Mouse (Mus musculus) forebrain, embryonic 12.5 days (tissue): ENCODE measurements at regions not wholly inside any gene's neighbourhood (a gene's known extent, or its start where the extent isn't known, plus 50 kb on each side); places are given as distances from the start of the nearest gene placed in this dataset.
A peak's percentile ranks its signal among the peaks of the same experiment; 100 is the strongest.

ENCODE experiments used
- ATAC-seq: fragments of 200-750 bp; cut with Nextera tagmentation; 2 replicates; pipeline ENCODE4 v1.8.0; 2017; ENCODE audit warnings: moderate TSS enrichment; ENCODE audit not compliant: low FRiP score
- H3K27ac ChIP-seq: fragments of 300-500 bp; sonication (generic); 2 replicates; pipeline ENCODE4 v1.5.1; 2016; ENCODE audit warnings: mild to moderate bottlenecking
- H3K27me3 ChIP-seq: fragments of 300-500 bp; sonication (generic); 2 replicates; pipeline ENCODE4 v1.6.1; 2016; ENCODE audit warnings: mild to moderate bottlenecking
- H3K36me3 ChIP-seq: fragments of 300-500 bp; sonication (generic); replicated peaks from 2 replicates; pipeline ENCODE4 v1.6.1; 2016; ENCODE audit warnings: mild to moderate bottlenecking
- H3K4me1 ChIP-seq: fragments of 300-500 bp; sonication (generic); 2 replicates; pipeline ENCODE4 v1.6.1; 2016
- H3K4me2 ChIP-seq: fragments of 300-500 bp; sonication (generic); 2 replicates; pipeline ENCODE4 v1.6.1; 2016; ENCODE audit warnings: mild to moderate bottlenecking, moderate library complexity
- H3K4me3 ChIP-seq: fragments of 300-500 bp; sonication (generic); replicated peaks from 2 replicates; pipeline ENCODE4 v1.5.1; 2016; ENCODE audit warnings: mild to moderate bottlenecking
- H3K9ac ChIP-seq: fragments of 300-500 bp; sonication (generic); 2 replicates; pipeline ENCODE4 v1.6.1; 2016; ENCODE audit warnings: mild to moderate bottlenecking
- H3K9me3 ChIP-seq: fragments of 300-500 bp; sonication (generic); 2 replicates; pipeline ENCODE4 v1.6.1; 2016
- WGBS: fragments of 180-500 bp; shearing (Covaris S2); methylation state at CpG from one replicate; pipeline ENCODE4 v1.1.7; 2016; 5-methylcytosine and 5-hydroxymethylcytosine counted together

DNA sequence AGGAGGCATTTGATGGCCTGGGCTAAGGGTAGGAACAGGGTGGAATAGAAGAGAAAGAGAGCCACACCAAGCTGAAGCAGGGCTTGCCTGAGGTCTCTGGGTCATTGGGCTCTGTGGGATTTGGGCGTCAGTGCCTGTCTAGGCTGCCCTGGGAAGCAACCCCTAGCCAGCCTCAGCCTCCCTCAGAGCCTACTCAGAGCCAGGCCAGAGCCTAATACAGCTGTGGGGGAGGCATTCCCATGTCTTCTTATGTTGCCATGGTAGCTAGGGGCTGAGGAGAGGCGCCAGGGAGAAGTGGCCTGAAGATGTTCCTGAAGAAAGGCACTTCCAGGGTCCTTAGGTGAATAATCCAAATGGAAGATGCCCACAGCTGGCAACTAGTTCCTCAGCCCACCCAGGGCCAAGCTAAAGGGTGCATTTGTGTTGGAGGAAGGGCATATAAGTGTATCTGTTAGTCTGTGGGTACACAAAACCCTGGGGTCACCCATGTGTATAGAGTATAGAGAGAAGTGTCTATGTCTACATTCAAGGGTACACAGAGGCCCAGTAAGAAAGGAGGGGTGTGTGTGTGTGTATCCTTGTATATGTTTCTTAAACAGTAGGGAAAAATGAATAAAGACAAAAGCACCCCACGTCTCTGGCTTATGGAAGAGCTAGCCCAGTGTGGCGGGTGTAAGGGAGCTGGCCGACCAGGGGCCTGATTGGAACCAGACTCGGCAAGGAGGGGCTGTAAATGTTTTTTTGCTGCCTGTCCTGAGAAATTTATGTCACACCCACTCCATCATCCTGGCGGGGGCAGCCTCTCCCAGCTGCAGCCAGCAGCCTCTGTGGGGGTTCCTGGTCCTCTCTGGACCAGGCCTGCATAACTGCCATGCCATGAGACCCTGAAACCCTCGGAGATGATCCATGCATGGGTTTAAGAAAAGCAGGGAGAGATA, 134.2 kb downstream of the Pja1 start:
- H3K4me1 ChIP-seq, result peaks cover 17% of the 10 kb centered on the region

GRCm38 (mm10) chrX:99335886-99336589, 135.0 kb downstream of the Pja1 start:
- Histone ChIP-seq H3K27me3 (peaks cover 59% of the 10 kb centered on the region), H3K4me2 (no peak overlapping the region), H3K36me3 (no peaks in the 10 kb centered on the region), H3K4me3 (no peak overlapping the region), H3K9ac (no peak overlapping the region), H3K9me3 (no peaks in the 10 kb centered on the region), H3K27ac (no peak overlapping the region), H3K4me1 (peaks cover 17% of the 10 kb centered on the region)
- 53% methylated on average over 8 of the region's 8 CpGs for WGBS
- no peak for ATAC-seq

More for the DNA sequence above, 134.2 kb downstream of the Pja1 start:
- Histone ChIP-seq H3K9me3 (no peaks in the 10 kb centered on the region), H3K4me2 (no peak overlapping the region), H3K36me3 (no peaks in the 10 kb centered on the region), H3K27ac (no peak overlapping the region), H3K9ac (no peak overlapping the region), H3K4me3 (no peak overlapping the region), H3K27me3 (peaks cover 59% of the 10 kb centered on the region)
- no peak for ATAC-seq
- WGBS, result 62% methylated on average over 8 of the region's 8 CpGs

- Histone ChIP-seq H3K27ac (0 out of 2 replicates have a peak overlapping the region, but pooled peaks have one; percentile 31), H3K9me3 (no peaks in the 10 kb centered on the region), H3K27me3 (peaks cover 53% of the 10 kb centered on the region), H3K4me2 (no peak overlapping the region), H3K9ac (no peak overlapping the region), H3K4me3 (no peak overlapping the region), H3K36me3 (no peaks in the 10 kb centered on the region), H3K4me1 (peaks cover 8% of the 10 kb centered on the region)
- no peak; the same call in 1 of the 2 replicates for ATAC-seq
- 37% methylated on average over 4 of the region's 4 CpGs for WGBS
These were observed 138.7 kb downstream of the Pja1 start for GRCm38 (mm10) chrX:99332457-99332770.

GRCm38 (mm10) chrX:99331764-99332456, 139.2 kb downstream of the Pja1 start:
- Histone ChIP-seq H3K9ac (no peak overlapping the region), H3K27me3 (peaks cover 52% of the 10 kb centered on the region), H3K9me3 (no peaks in the 10 kb centered on the region), H3K4me3 (no peak overlapping the region), H3K27ac (peak overlapping the region; percentile 61), H3K36me3 (no peaks in the 10 kb centered on the region), H3K4me2 (no peak overlapping the region), H3K4me1 (peaks cover 8% of the 10 kb centered on the region)
- 47% methylated on average over 9 of the region's 9 CpGs for WGBS
- peak; percentile 87 for ATAC-seq

- Histone ChIP-seq H3K36me3 (no peaks in the 10 kb centered on the region), H3K9me3 (no peaks in the 10 kb centered on the region), H3K9ac (no peak overlapping the region), H3K4me1 (peaks cover 8% of the 10 kb centered on the region), H3K4me2 (no peak overlapping the region), H3K4me3 (no peak overlapping the region), H3K27ac (no peak overlapping the region), H3K27me3 (peaks cover 52% of the 10 kb centered on the region)
- WGBS, result 89% methylated on average over 8 of the region's 8 CpGs
- no peak for ATAC-seq
These were observed 140.7 kb downstream of the Pja1 start for GRCm38 (mm10) chrX:99330386-99330785.

DNA sequence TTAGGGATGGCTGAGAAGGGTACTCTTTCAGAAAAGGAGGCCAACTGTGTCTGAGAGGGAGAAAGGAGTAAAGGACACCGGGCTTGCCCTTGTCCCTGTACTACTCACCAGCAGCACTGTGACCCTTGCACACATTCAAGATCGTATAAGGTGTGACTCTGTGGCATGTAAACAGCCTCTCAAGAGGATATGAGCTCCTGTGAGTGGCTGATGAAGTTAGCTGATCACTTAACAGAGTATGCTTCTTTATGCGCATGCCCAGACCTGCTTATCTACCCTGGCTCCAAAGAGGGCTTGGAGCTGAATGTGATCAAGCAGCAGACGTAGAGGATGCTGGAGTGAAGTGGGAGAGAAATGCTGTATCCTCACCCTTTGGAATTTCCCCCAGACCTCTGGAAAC, 142.5 kb downstream of the Pja1 start:
- Histone ChIP-seq H3K4me3 (no peak overlapping the region), H3K9ac (no peak overlapping the region), H3K4me2 (no peak overlapping the region), H3K36me3 (no peaks in the 10 kb centered on the region), H3K9me3 (no peaks in the 10 kb centered on the region), H3K4me1 (peaks cover 15% of the 10 kb centered on the region), H3K27ac (no peak overlapping the region), H3K27me3 (peaks cover 55% of the 10 kb centered on the region)
- WGBS, result 83% methylated on average over 4 of the region's 4 CpGs
- ATAC-seq, result no peak

DNA sequence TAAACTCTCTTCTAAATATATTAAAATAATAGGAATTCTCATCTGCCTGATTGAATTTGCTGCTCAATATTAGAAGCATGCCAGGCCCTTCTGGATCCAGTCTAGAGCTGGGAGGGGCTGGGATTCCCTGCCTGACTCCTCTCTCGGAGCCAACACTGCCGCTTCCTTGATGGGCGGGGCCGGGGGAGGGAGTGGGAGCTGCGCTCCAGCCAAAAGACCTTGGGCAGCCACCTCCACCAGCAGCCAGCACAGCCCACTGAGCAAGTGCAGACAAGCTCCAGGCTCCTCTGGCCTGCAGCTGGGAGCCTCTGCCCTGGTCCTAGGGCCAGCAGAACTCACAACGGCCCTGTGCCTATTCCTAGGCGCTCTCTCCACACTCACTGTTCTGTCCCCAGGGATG, 144.9 kb downstream of the Pja1 start:
- WGBS, result 24% methylated on average over 6 of the region's 7 CpGs
- H3K27me3 ChIP-seq, result peaks cover 71% of the 10 kb centered on the region
- H3K9me3 ChIP-seq, result no peaks in the 10 kb centered on the region
- H3K36me3 ChIP-seq, result no peaks in the 10 kb centered on the region
- peaks cover 15% of the 10 kb centered on the region for H3K4me1 ChIP-seq
- no peak overlapping the region for H3K4me3 ChIP-seq
- H3K27ac ChIP-seq, result 0 out of 2 replicates have a peak overlapping the region, but pooled peaks have one; percentile 50
- no peak; the same call in 1 of the 2 replicates for ATAC-seq
- H3K9ac ChIP-seq, result no peak overlapping the region
- H3K4me2 ChIP-seq, result no peak overlapping the region

GRCm38 (mm10) chrX:99325460-99325859, 145.6 kb downstream of the Pja1 start:
- H3K4me2 ChIP-seq, result no peak overlapping the region
- no peak overlapping the region for H3K9ac ChIP-seq
- H3K4me3 ChIP-seq, result no peak overlapping the region
- no peak for ATAC-seq
- H3K27me3 ChIP-seq, result peaks cover 72% of the 10 kb centered on the region
- peak overlapping the region; percentile 68; the same call in 1 of the 2 replicates for H3K27ac ChIP-seq
- no peaks in the 10 kb centered on the region for H3K9me3 ChIP-seq
- WGBS, result 59% methylated on average over 8 of the region's 8 CpGs
- peaks cover 15% of the 10 kb centered on the region for H3K4me1 ChIP-seq
- no peaks in the 10 kb centered on the region for H3K36me3 ChIP-seq

GRCm38 (mm10) chrX:99324546-99325170, 146.4 kb downstream of the Pja1 start:
- no peak overlapping the region for H3K4me2 ChIP-seq
- H3K9ac ChIP-seq, result no peak overlapping the region
- H3K36me3 ChIP-seq, result no peaks in the 10 kb centered on the region
- peak overlapping the region; percentile 68; the same call in 1 of the 2 replicates for H3K27ac ChIP-seq
- H3K4me1 ChIP-seq, result peaks cover 15% of the 10 kb centered on the region
- no peak for ATAC-seq
- WGBS, result 60% methylated on average over 6 of the region's 6 CpGs
- H3K4me3 ChIP-seq, result no peak overlapping the region
- H3K27me3 ChIP-seq, result peaks cover 76% of the 10 kb centered on the region
- no peaks in the 10 kb centered on the region for H3K9me3 ChIP-seq

DNA sequence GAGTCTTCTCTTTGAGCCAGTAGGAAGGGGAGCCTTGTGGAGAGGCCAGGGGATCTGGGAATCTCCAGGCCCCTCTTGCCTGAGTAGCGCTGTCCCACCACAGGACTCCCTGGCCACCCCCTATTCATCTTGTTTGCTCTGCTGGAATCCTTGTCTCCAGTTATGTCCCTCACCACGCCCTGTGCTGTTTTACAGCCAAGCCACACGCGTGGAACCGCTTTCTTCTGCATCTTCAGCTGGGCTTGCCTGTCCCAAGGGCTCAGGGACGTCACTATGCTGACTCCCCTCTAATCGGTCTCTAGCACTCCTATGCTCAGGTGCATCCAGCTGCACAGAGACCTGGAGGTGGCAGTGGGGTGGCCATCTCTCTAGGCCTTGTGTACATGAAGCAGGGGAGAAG, 151.3 kb downstream of the Pja1 start:
- Histone ChIP-seq H3K4me3 (no peak overlapping the region), H3K4me2 (no peak overlapping the region), H3K4me1 (peaks cover 6% of the 10 kb centered on the region; the same call in 1 of the 2 replicates), H3K9me3 (no peaks in the 10 kb centered on the region), H3K27me3 (peaks cover 68% of the 10 kb centered on the region), H3K27ac (no peak overlapping the region), H3K36me3 (no peaks in the 10 kb centered on the region), H3K9ac (no peak overlapping the region)
- 86% methylated on average over 7 of the region's 7 CpGs for WGBS
- ATAC-seq, result no peak

GRCm38 (mm10) chrX:99319163-99319562, 151.9 kb downstream of the Pja1 start:
- WGBS, result 79% methylated on average over 6 of the region's 6 CpGs
- no peak overlapping the region for H3K4me3 ChIP-seq
- no peaks in the 10 kb centered on the region for H3K36me3 ChIP-seq

DNA sequence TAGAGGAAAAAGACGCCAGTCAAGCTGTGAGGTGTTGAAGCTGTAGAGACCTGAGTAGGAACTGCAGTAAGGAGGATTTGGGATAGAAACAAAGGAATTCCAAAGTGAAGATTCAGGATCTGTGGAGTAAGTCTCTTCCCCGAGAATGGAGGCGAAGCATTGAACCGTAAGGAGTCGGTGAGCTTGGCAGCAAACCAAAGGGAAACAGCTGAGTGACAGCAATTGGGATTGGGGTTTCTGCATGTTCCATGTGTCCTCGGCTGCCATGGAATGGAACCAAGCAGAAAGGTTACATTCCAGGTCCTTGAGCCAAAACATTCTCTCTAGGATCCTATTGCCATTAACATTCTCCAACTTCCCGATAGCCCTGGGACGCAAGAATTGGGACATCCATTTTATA, 152.9 kb downstream of the Pja1 start:
- H3K27me3 ChIP-seq, result peaks cover 59% of the 10 kb centered on the region
- 69% methylated on average over 8 of the region's 8 CpGs for WGBS
- H3K9ac ChIP-seq, result no peak overlapping the region
- no peak overlapping the region for H3K4me3 ChIP-seq
- H3K4me2 ChIP-seq, result no peak overlapping the region
- ATAC-seq, result no peak
- H3K9me3 ChIP-seq, result no peaks in the 10 kb centered on the region
- H3K4me1 ChIP-seq, result peaks cover 6% of the 10 kb centered on the region; the same call in 1 of the 2 replicates
- H3K36me3 ChIP-seq, result no peaks in the 10 kb centered on the region
- H3K27ac ChIP-seq, result no peak overlapping the region

More at GRCm38 (mm10) chrX:99319163-99319562, 151.9 kb downstream of the Pja1 start:
- Histone ChIP-seq H3K27ac (no peak overlapping the region), H3K4me1 (peaks cover 6% of the 10 kb centered on the region; the same call in 1 of the 2 replicates), H3K9me3 (no peaks in the 10 kb centered on the region), H3K4me2 (no peak overlapping the region), H3K9ac (no peak overlapping the region), H3K27me3 (peaks cover 62% of the 10 kb centered on the region)
- ATAC-seq, result no peak
